Mouse (Mus musculus): Measurements from ENCODE around the gene Kcng1. TPM values are rescaled to one million over a fixed set of nuclear protein-coding genes. Genes with fewer than 3 reads are reported as not detected.

Gene Kcng1
- not detected for total RNA-seq (2023)

GRCm38 (mm10) chr2:168281582-168281981 is at the start of gene Kcng1:
Gene Kcng1 (minus strand): TSS chr2:168281736.

DNA sequence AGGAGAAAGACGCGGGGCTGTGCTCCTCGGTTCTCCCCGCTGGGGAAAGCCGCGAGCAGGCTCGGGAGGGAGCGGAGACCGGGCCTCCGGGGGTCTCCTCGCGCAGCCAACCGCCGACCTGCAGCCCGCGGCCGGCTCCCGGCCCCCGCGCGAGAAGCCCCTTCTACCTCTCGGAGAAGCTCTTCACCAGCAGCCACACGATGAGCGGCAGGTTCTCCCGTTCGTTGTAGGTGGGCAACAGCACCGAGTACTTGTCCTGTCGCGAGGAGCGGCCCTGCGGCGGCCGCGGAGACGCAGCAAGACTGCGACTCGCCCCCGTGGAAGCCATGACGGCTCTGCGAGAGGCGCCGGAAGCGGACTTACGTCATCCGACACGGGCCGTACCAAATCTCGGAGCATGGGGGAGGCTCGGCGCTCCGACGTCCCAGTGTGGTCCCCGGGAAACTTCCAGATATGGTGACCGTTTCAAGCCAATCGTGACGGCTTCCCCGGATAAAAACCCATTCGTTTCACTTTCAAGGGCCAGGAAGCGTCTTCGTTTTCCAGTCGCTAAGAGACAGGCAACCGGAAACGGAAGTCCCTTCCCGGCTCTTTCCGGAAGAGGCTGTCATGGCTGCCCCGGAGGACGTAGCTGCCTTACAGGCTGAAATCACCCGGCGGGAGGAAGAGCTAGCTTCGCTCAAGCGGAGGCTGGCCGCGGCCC is 51.4 kb downstream of the Kcng1 start, which contains the start of the genes Gm20716, Dpm1 and Mocs3:
Gm20716 (minus strand) TSS at position 339 of the 703 bp plus-strand sequence.
Dpm1 (minus strand) TSS at position 566 of the 703 bp plus-strand sequence.
Mocs3 (plus strand) TSS at position 597 of the 703 bp plus-strand sequence.

Other genes with a start within 250 kb of the Kcng1 start
- gene Pard6b, start 200.7 kb downstream of the Kcng1 start, total RNA-seq (2023) = not detected
- 10 to 100 TPM; 53.3 to 56.5 TPM for gene Adnp, start 74.6 kb downstream of the Kcng1 start, total RNA-seq (2023)
- 1 to 10 TPM; 2.8 to 4.4 TPM for gene Gm20716, start 51.4 kb downstream of the Kcng1 start, total RNA-seq (2023)
- gene Dpm1, start 51.1 kb downstream of the Kcng1 start, total RNA-seq (2023) = 10 to 100 TPM; 71.6 to 74.5 TPM
- 1 to 10 TPM; 4.8 to 6.1 TPM for gene Mocs3, start 51.1 kb downstream of the Kcng1 start, total RNA-seq (2023)